Mouse (Mus musculus) liver, adult 2 months (tissue): Measurements from ENCODE around the gene Tbk1. TPM values are rescaled to one million over a fixed set of nuclear protein-coding genes. Genes with fewer than 3 reads are reported as not detected.

Source experiments
- DNase-seq: peaks from one replicate; pipeline ENCODE4 v3.0.0-alpha.2; 2011; ENCODE audit warnings: low read depth, low spot score; ENCODE audit errors: extremely low read depth
- H3K27ac ChIP-seq: fragments of 200-500 bp; replicated peaks from 2 replicates; pipeline ENCODE4 v1.5.1; 2012; ENCODE audit warnings: low read depth, mild to moderate bottlenecking, control low read depth, inconsistent platforms, low read length; ENCODE audit not compliant: insufficient read depth
- H3K27me3 ChIP-seq: fragments of 200-500 bp; 2 replicates; pipeline ENCODE4 v1.6.1; 2012; ENCODE audit warnings: mild to moderate bottlenecking, moderate library complexity, low read length, inconsistent platforms; ENCODE audit not compliant: control insufficient read depth, insufficient read depth
- H3K36me3 ChIP-seq: fragments of 200-500 bp; 2 replicates; pipeline ENCODE4 v1.6.1; 2012; ENCODE audit warnings: low read length, inconsistent platforms; ENCODE audit not compliant: control insufficient read depth, insufficient read depth
- H3K4me1 ChIP-seq: fragments of 200-500 bp; 2 replicates; pipeline ENCODE4 v1.6.1; 2011; ENCODE audit warnings: low read length; ENCODE audit not compliant: control insufficient read depth, insufficient read depth
- H3K4me3 ChIP-seq: fragments of 200-500 bp; 2 replicates; pipeline ENCODE4 v1.5.1; 2011; ENCODE audit warnings: low read depth, mild to moderate bottlenecking, control low read depth, low read length, moderate library complexity; ENCODE audit not compliant: insufficient read depth
- H3K79me2 ChIP-seq: fragments of 200-500 bp; 2 replicates; pipeline ENCODE4 v1.6.1; 2012; ENCODE audit warnings: inconsistent platforms, mild to moderate bottlenecking, low read length, moderate library complexity; ENCODE audit not compliant: control insufficient read depth, insufficient read depth
- H3K9ac ChIP-seq: fragments of 200-500 bp; 2 replicates; pipeline ENCODE4 v1.6.1; 2012; ENCODE audit warnings: low read depth, mild to moderate bottlenecking, control low read depth, inconsistent platforms, low read length
- CTCF ChIP-seq: fragments of 200-500 bp; IDR thresholded peaks from 2 replicates; pipeline ENCODE4 v1.5.1; 2011; ENCODE audit warnings: low read depth, low read length, control low read depth
- POLR2A ChIP-seq: fragments of 200-500 bp; IDR thresholded peaks from 2 replicates; pipeline ENCODE4 v1.6.1; 2011; ENCODE audit warnings: low read length, control low read depth; ENCODE audit not compliant: insufficient read depth; ENCODE audit errors: extremely low read depth
- WGBS: fragments of 180-500 bp; shearing (Covaris S2); methylation state at CpG from one replicate; pipeline ENCODE4 v1.1.7; 2018; 5-methylcytosine and 5-hydroxymethylcytosine counted together
- polyA plus RNA-seq: library from polyadenylated mRNA; depleted of rRNA; stranded (reverse); fragments of >200 nt; gene quantifications from 2 replicates; pipeline ENCODE4 v1.2.3, GENCODE M21; 2012
- total RNA-seq: library from RNA; depleted of rRNA; stranded (reverse); fragments of >200 nt; gene quantifications from 2 replicates; pipeline ENCODE4 v1.2.3, GENCODE M21; 2014

Gene Tbk1
- total and polyA plus RNA-seq, 2 experiments: 8.2 to 25.3 TPM

- Histone ChIP-seq H3K36me3 (peaks cover 42% of the 10 kb centered on the region), H3K4me3 (no peak overlapping the region), H3K4me1 (no peaks in the 10 kb centered on the region), H3K27me3 (no peaks in the 10 kb centered on the region), H3K9ac (no peak overlapping the region), H3K27ac (no peak overlapping the region), H3K79me2 (no peaks in the 10 kb centered on the region)
- 81% methylated on average over 6 of the region's 6 CpGs for WGBS
- DNase-seq: no peak
- TF ChIP-seq CTCF: no peak
Observed at GRCm38 (mm10) chr10:121547162-121547561, 39.4 kb downstream of the Tbk1 start.

- WGBS: 91% methylated on average over 6 of the region's 6 CpGs
- no peaks in the 10 kb centered on the region for H3K4me1 ChIP-seq
Observed at GRCm38 (mm10) chr10:121543577-121543976, 43.0 kb downstream of the Tbk1 start.

GRCm38 (mm10) chr10:121542156-121542555 lies 44.4 kb downstream of the Tbk1 start:
- Histone ChIP-seq H3K4me3 (no peak overlapping the region), H3K36me3 (peaks cover 15% of the 10 kb centered on the region), H3K27me3 (no peaks in the 10 kb centered on the region), H3K79me2 (no peaks in the 10 kb centered on the region), H3K4me1 (no peaks in the 10 kb centered on the region), H3K9ac (no peak overlapping the region), H3K27ac (no peak overlapping the region)
- no peak for DNase-seq
- 96% methylated on average over 3 of the region's 3 CpGs for WGBS
- TF ChIP-seq POLR2A: no peak
- no peak for TF ChIP-seq CTCF

More at GRCm38 (mm10) chr10:121543577-121543976, 43.0 kb downstream of the Tbk1 start:
- Histone ChIP-seq H3K27me3 (no peaks in the 10 kb centered on the region), H3K9ac (no peak overlapping the region), H3K4me3 (no peak overlapping the region), H3K79me2 (no peaks in the 10 kb centered on the region), H3K27ac (no peak overlapping the region), H3K36me3 (peaks cover 23% of the 10 kb centered on the region)
- TF ChIP-seq POLR2A (no peak), CTCF (no peak)
- DNase-seq: no peak

GRCm38 (mm10) chr10:121534995-121535394 lies 51.6 kb downstream of the Tbk1 start:
- Histone ChIP-seq H3K4me3 (no peak overlapping the region), H3K36me3 (no peaks in the 10 kb centered on the region), H3K79me2 (no peaks in the 10 kb centered on the region), H3K9ac (no peak overlapping the region), H3K27ac (no peak overlapping the region), H3K27me3 (no peaks in the 10 kb centered on the region; the same call in 1 of the 2 replicates), H3K4me1 (no peaks in the 10 kb centered on the region)
- WGBS: 86% methylated on average over 4 of the region's 4 CpGs
- DNase-seq: no peak
- TF ChIP-seq CTCF: no peak
- TF ChIP-seq POLR2A: no peak

GRCm38 (mm10) chr10:121533137-121533872 lies 53.3 kb downstream of the Tbk1 start:
- Histone ChIP-seq H3K79me2 (no peaks in the 10 kb centered on the region), H3K9ac (no peak overlapping the region), H3K27me3 (no peaks in the 10 kb centered on the region; the same call in 1 of the 2 replicates), H3K27ac (no peak overlapping the region), H3K4me3 (no peak overlapping the region), H3K36me3 (no peaks in the 10 kb centered on the region), H3K4me1 (no peaks in the 10 kb centered on the region)
- DNase-seq: no peak
- TF ChIP-seq POLR2A (no peak), CTCF (peak; percentile 48)
- WGBS: 16% methylated on average over 32 of the region's 32 CpGs

- H3K9ac ChIP-seq: no peak overlapping the region
- 86% methylated on average over 5 of the region's 5 CpGs for WGBS
- H3K4me3 ChIP-seq: no peak overlapping the region
- DNase-seq: no peak
- no peaks in the 10 kb centered on the region; the same call in 1 of the 2 replicates for H3K27me3 ChIP-seq
- no peaks in the 10 kb centered on the region for H3K79me2 ChIP-seq
- no peaks in the 10 kb centered on the region for H3K36me3 ChIP-seq
- no peak for TF ChIP-seq CTCF
- no peak for TF ChIP-seq POLR2A
- no peaks in the 10 kb centered on the region for H3K4me1 ChIP-seq
- no peak overlapping the region for H3K27ac ChIP-seq
Observed at GRCm38 (mm10) chr10:121531541-121531940, 55.0 kb downstream of the Tbk1 start.
